Mouse (Mus musculus): ENCODE results near the gene Bmpr1a. TPM values are rescaled to one million over a fixed set of nuclear protein-coding genes. Genes with fewer than 3 reads are reported as not detected.
"Not testable (repeated sequence)": the region's sequence is repeated elsewhere in the genome, so short reads cannot be mapped to it uniquely, and the experiment has no call there.

Bmpr1a gene
- total RNA-seq, 2 experiments from 2014 or later = 58.6 to 74.3 TPM

GRCm38 (mm10) chr14:34397871-34398270, 105.3 kb downstream of the Bmpr1a start:
- peak; percentile 45 to 53 for DNase-seq

GRCm38 (mm10) chr14:34393295-34393694, 109.8 kb downstream of the Bmpr1a start:
- DNase-seq = no peak

- no peak for DNase-seq
These were observed 120.0 kb downstream of the Bmpr1a start for GRCm38 (mm10) chr14:34382921-34383704.

- DNase-seq = peak; percentile 58 to 64
These were observed 124.4 kb downstream of the Bmpr1a start for GRCm38 (mm10) chr14:34378560-34379331.

- DNase-seq = no peak
These were observed 126.0 kb downstream of the Bmpr1a start for GRCm38 (mm10) chr14:34377121-34377520.

- DNase-seq = peak in 1 of 2 experiments; percentile 26
These were observed 127.2 kb downstream of the Bmpr1a start for GRCm38 (mm10) chr14:34375941-34376340.

- no peak for DNase-seq
These were observed 127.7 kb downstream of the Bmpr1a start, which contains the start of gene Mmrn2 for GRCm38 (mm10) chr14:34375415-34375904. Gene Mmrn2 (plus strand): TSS chr14:34375465.

GRCm38 (mm10) chr14:34374577-34374976, 128.6 kb downstream of the Bmpr1a start, which contains the start of gene Sncg:
Gene Sncg (minus strand): TSS chr14:34374789.
- peak; percentile 29 to 53 for DNase-seq

- no peak for DNase-seq
These were observed 129.6 kb downstream of the Bmpr1a start for GRCm38 (mm10) chr14:34373581-34373980.

- peak; percentile 53 to 76 for DNase-seq
These were observed 130.5 kb downstream of the Bmpr1a start for GRCm38 (mm10) chr14:34372646-34373045.

- no peak for DNase-seq
These were observed 131.4 kb downstream of the Bmpr1a start for GRCm38 (mm10) chr14:34371763-34372162.

GRCm38 (mm10) chr14:34370921-34371320, 132.2 kb downstream of the Bmpr1a start:
- no peak for DNase-seq

GRCm38 (mm10) chr14:34370203-34370602, 132.9 kb downstream of the Bmpr1a start:
- DNase-seq = peak; percentile 5 to 41

- no peak for DNase-seq
These were observed 138.0 kb downstream of the Bmpr1a start for GRCm38 (mm10) chr14:34365147-34365507.

GRCm38 (mm10) chr14:34364254-34365146, 138.6 kb downstream of the Bmpr1a start:
- not testable (repeated sequence) for DNase-seq

- peak; percentile 90 for DNase-seq
These were observed 139.5 kb downstream of the Bmpr1a start for GRCm38 (mm10) chr14:34363490-34364253.

GRCm38 (mm10) chr14:34362726-34363445, 140.3 kb downstream of the Bmpr1a start:
- DNase-seq = peak; percentile 76 to 85

GRCm38 (mm10) chr14:34362135-34362534, 141.0 kb downstream of the Bmpr1a start:
- no peak for DNase-seq

Data from adrenal gland, postnatal 36 days (tissue).